Mouse (Mus musculus) erythroid progenitor cell, adult 5-6 weeks (primary cell): ENCODE measurements around the gene Card10. TPM values are rescaled to one million over a fixed set of nuclear protein-coding genes. Genes with fewer than 3 reads are reported as not detected.

Experiments
- ATAC-seq: replicated peaks from 2 replicates; pipeline ENCODE4 v1.8.0; 2016; ENCODE audit warnings: moderate number of reproducible peaks, mild to moderate bottlenecking, moderate TSS enrichment, inconsistent platforms; ENCODE audit not compliant: poor library complexity, low FRiP score, severe bottlenecking
- total RNA-seq, 2 experiments: library from RNA; stranded (forward) in 1 of 2; stranded (reverse) in 1 of 2; fragments of 150-400 nt in 1 of 2; fragments of 186-747, 209-891 nt in 1 of 2; gene quantifications; 2 replicates each; pipeline versions ENCODE4 v1.2.3 to v1.2.4; 2015 to 2017; ENCODE audit warnings: low replicate concordance in 2 of 2

The Card10 gene
- total RNA-seq, 2 experiments from 2014 or later, result 0.42 TPM; not detected in 1

- ATAC-seq, result no peak
These were observed 32.6 kb upstream of the Card10 start for GRCm38 (mm10) chr15:78835200-78836085.

GRCm38 (mm10) chr15:78834233-78835005, 31.6 kb upstream of the Card10 start:
- no peak for ATAC-seq

GRCm38 (mm10) chr15:78833582-78833981, 30.7 kb upstream of the Card10 start:
- 0 out of 2 replicates have a peak, but pooled peaks have one; percentile 53 for ATAC-seq

DNA sequence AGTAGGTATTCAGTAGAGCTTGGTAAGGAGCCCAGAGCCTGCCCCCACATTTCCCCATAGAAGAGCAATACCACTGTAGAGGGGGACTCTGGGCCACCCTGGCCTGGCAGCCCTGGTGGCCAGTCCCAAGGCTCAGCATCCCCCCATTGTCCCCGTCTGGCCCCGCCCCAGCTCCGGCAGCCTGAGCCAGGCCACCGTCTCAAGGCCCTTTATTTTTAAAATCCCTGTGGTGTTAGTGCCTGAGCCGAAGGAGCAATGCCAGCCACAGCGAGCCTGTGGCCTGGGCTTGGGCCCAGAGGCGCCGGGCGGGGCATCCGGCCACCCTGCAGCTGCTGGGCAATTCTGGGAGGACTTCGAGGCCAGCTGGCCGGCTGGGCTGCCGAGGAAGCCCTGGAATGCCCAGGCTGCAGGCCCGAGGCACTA, 29.9 kb upstream of the Card10 start:
- no peak for ATAC-seq

DNA sequence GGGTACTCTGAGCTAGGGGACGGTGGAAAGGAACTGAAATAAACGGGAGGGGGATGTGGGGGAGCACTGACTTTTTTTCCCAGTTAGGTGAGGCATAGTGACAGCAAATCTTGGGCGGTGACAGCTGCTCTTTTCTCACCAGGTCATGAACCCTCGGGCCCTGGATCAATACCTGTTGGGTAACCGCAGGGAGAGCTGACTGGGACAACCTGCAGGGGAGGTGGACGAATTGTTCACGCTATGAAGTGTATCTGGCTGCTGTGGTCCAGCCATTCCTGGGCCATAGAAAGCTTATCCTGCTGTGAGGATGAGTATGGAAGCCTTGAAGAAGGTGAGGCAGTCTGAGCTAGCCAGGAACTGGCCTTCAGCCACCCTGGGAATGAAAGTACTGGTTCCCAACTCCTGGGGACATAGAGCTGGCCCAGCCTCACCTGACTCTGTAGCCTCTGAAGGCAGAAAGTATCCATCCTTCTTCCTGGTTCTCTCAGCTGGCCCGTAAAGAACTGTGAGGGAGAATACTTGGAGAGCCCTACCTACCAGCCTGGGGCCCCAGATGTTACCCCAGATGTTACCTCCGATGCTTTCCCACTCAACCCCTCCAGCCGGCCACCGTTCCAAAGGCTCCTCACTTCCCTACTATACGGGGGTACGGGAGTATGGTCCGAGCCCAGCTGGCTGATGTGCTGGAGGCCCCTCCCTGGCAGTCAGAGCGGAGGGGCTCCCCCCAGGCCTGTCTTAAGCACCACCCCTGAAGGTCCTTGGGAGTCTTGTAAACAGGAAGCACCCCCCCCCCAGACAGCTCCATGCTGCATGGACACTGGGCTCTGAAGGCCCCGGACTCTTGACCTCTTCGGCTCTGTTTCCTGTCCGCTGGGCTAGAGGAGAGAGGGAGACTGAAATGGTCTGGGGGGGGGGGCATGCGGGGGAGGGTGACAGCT, 29.1 kb upstream of the Card10 start:
- ATAC-seq, result no peak

- ATAC-seq, result no peak
These were observed 28.2 kb upstream of the Card10 start for GRCm38 (mm10) chr15:78830742-78831719.

DNA sequence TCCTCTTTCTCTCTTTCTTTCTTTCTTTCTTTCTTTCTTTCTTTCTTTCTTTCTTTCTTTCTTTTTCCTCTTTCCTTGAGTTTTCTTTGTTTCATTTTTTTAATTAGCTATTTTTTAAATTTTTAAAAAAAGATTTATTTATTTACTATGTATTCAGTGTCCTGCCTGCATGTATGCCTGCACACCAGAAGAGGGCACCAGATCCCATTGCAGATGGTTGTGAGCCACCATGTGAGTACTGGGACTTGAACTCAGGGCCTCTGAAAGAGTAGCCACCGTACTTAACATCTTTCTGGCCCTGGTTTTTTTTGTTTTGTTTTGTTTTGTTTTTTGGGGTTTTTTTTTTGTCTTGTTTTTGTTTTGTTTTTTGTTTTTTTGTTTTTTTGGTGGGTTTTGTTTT, 26.8 kb upstream of the Card10 start:
- no peak for ATAC-seq

DNA sequence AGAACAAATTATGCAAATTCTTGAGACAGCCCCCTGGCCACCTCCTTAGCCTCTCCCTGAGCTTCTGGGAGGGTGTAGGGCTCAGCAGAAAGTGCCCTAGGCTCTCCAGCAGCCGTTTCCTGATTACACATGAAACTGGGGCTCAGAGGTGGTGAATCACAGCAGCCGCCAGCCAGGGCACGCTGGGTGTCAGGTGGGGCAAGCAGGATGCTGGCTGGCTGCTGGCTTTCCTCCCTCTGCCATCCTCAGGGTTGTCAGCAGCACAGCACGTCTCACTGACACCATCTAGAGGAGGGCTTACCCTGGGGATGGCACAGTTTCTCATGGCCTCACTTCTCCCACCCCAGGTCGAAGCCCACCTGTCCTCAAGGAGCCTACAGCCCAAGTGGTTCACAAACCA, 25.5 kb upstream of the Card10 start:
- no peak for ATAC-seq

- no peak; the same call in 1 of the 2 replicates for ATAC-seq
These were observed 23.7 kb upstream of the Card10 start for GRCm38 (mm10) chr15:78826213-78827204.

- ATAC-seq, result no peak
These were observed 13.2 kb upstream of the Card10 start for GRCm38 (mm10) chr15:78816074-78816391.

- no peak for ATAC-seq
These were observed 12.7 kb upstream of the Card10 start for GRCm38 (mm10) chr15:78815314-78816073.

DNA sequence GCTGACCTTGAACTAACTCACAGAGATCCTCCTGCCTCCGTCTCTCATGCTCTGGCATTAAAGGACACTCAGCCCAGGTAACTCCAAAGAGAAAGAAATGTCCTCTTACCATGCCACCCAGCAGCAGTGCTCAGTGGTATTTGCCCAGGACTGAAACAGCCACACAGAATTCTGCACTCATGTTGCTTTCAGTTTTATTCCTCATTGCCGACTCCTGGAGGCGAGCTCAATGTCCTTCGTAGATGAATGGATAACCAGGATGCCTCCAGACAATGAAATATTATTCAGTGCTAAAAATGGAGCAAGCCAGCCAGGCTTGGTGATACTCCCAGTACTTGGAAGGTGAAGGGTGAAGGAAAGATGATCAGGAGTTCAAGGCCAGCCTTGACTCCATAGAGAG, 10.8 kb upstream of the Card10 start:
- no peak for ATAC-seq

DNA sequence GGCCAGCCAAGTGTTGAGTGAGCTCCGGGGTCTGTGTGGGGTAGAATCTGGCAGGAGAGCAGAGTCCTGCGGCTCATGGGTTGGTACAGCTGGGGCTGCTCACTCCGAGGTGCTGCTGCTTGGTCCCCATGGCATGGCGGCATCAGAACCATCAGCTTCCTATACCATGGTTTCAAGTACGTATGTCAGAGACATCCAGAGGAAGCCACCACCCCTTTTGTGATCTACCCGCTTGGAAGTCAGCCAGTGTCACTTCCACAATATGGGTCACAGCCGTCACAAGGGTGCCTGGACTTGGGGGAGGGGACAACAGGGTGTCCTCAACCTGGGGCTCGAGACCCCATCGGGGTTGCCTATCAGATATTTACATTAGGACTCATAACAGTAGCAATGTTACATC, 7.3 kb upstream of the Card10 start:
- no peak for ATAC-seq

- ATAC-seq, result no peak
These were observed 6.9 kb upstream of the Card10 start for GRCm38 (mm10) chr15:78809739-78810138.

DNA sequence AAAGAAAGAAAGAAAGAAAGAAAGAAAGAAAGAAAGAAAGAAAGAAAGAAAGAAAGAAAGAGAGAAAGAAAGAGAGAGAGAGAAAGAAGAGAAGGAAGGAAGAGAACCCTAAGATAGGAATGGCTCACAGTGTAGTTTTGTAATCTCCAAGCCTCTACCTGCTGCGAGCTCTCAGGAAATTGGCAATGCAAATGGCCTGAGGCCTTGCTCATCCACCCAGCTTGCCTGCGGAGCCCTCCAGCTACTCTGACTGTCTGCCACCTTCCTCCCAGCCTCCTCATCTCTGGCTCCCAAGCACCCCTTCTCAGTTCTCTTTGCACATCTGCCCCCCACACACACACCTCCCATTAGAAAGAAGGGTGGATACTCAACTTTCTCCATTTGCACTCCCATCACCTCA, 6.1 kb upstream of the Card10 start:
- ATAC-seq, result no peak

- no peak for ATAC-seq
These were observed 4.3 kb upstream of the Card10 start for GRCm38 (mm10) chr15:78807141-78807540.

DNA sequence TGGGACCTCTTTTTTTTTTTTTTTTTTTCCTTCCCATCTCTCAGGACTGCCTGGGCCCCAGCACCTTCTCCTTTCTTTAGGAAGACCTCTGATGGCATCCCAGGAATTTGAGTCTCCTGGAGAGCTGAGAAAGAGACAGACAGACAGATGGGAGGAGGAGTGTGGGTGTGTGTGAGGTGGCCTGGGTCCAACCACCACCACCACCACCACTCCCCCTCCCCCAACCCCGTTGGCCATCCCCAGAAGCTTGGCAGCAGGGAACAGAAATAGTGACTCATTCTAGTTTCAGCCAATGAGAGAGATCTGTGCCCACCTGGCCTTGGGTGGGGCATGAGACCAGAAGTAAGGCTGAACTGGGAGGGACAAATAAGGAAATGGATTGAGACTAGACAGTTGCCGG, 3.8 kb upstream of the Card10 start:
- ATAC-seq, result no peak
